23 mouse cellular contexts compared by ENCODE assay signal in genomic region chr6:61567967-61568366, GRCm38 (mm10).
A peak's percentile ranks its signal among the peaks of the same experiment; 100 is the strongest.
DNase-seq lines count a peak whose midpoint lies in the region; ATAC-seq and TF ChIP-seq lines count a peak whose summit lies in the region.
"Had no signal": no experiment of that assay in that cellular context is flagged by ENCODE, and none has a peak within 500 bp of the region (broad histone marks: within the 10 kb centered on the region; RNA-seq: fewer than 3 reads in every experiment).

No protein-coding gene starts in this region.

- no peak overlapping the region for H3K4me3 ChIP-seq in forebrain, embryonic 13.5 days
- no peak overlapping the region for H3K4me3 ChIP-seq in forebrain, embryonic 10.5 days
- H3K4me3 ChIP-seq in forebrain, postnatal 0 days (ENCODE audit: low read depth, low read length), result no peak overlapping the region
- H3K4me3 ChIP-seq: embryonic facial prominence, embryonic 10.5 days; heart, adult 2 months; heart, embryonic 15.5 days; hindbrain, embryonic 15.5 days had no signal

- no peak for DNase-seq in forebrain, embryonic 10.5 days (ENCODE audit: extremely low spot score, low spot score)
- peak; percentile 13 for DNase-seq in layer of hippocampus, adult 11-12 months (ENCODE audit: low spot score)
- DNase-seq in layer of hippocampus, postnatal 25 days (ENCODE audit: extremely low spot score in 1 of 2, low spot score in 1 of 2), result no peak
- DNase-seq in brain, adult 2 months (ENCODE audit: low read depth, low spot score), result peak; percentile 49
- DNase-seq in forebrain, postnatal 0 days, result peak; percentile 70
- no peak for DNase-seq in cerebellum, postnatal 14 days
- no peak for DNase-seq in heart, adult 11 months
- DNase-seq: adrenal gland, adult 8-10 months; adrenal gland, postnatal 36 days; B cell, adult 2 months; cerebellum, adult 18-20 months; cerebellum, adult 9-11 months; gastrocnemius, postnatal 10 days; heart, adult 2 months; heart, postnatal 14 days had no signal

- no peak overlapping the region for H3K27ac ChIP-seq in forebrain, embryonic 13.5 days
- H3K27ac ChIP-seq in forebrain, embryonic 10.5 days, result no peak overlapping the region
- H3K27ac ChIP-seq in forebrain, postnatal 0 days (ENCODE audit: low read depth, low read length), result no peak overlapping the region
- H3K27ac ChIP-seq: embryonic facial prominence, embryonic 10.5 days; heart, adult 2 months; heart, embryonic 15.5 days; hindbrain, embryonic 15.5 days had no signal

- H3K9ac ChIP-seq in forebrain, embryonic 13.5 days, result no peak overlapping the region
- no peak overlapping the region for H3K9ac ChIP-seq in forebrain, postnatal 0 days
- H3K9ac ChIP-seq: heart, embryonic 15.5 days; hindbrain, embryonic 15.5 days had no signal

- H3K4me1 ChIP-seq in forebrain, embryonic 13.5 days, result no peaks in the 10 kb centered on the region
- no peaks in the 10 kb centered on the region for H3K4me1 ChIP-seq in forebrain, embryonic 10.5 days
- no peaks in the 10 kb centered on the region for H3K4me1 ChIP-seq in forebrain, postnatal 0 days (ENCODE audit: insufficient read depth)
- H3K4me1 ChIP-seq: embryonic facial prominence, embryonic 10.5 days; heart, embryonic 15.5 days; hindbrain, embryonic 15.5 days had no signal

- H3K9me3 ChIP-seq in forebrain, embryonic 13.5 days (replicated peaks), result no peaks in the 10 kb centered on the region
- no peaks in the 10 kb centered on the region for H3K9me3 ChIP-seq in forebrain, embryonic 10.5 days
- no peaks in the 10 kb centered on the region for H3K9me3 ChIP-seq in forebrain, postnatal 0 days (ENCODE audit: low read length)
- H3K9me3 ChIP-seq: embryonic facial prominence, embryonic 10.5 days; G1E; heart, embryonic 15.5 days; hindbrain, embryonic 15.5 days had no signal

- peak; percentile 82; the same call in 1 of the 2 replicates for ATAC-seq in forebrain, embryonic 13.5 days
- peak; percentile 87 for ATAC-seq in forebrain, postnatal 0 days
- ATAC-seq: CD4-positive, CD25-positive, alpha-beta regulatory T cell, adult 4 months; intestine, embryonic 16.5 days had no signal

- WGBS in forebrain, embryonic 13.5 days, result 80% methylated on average over 8 of the region's 8 CpGs
- 90% methylated on average over 8 of the region's 8 CpGs for WGBS in forebrain, embryonic 10.5 days
- 59% methylated on average over 8 of the region's 8 CpGs for WGBS in forebrain, postnatal 0 days

- H3K4me2 ChIP-seq in forebrain, embryonic 13.5 days, result no peak overlapping the region
- H3K4me2 ChIP-seq in forebrain, postnatal 0 days (ENCODE audit: low read depth), result no peak overlapping the region
- H3K4me2 ChIP-seq: heart, embryonic 11.5 days; heart, embryonic 15.5 days; hindbrain, embryonic 15.5 days had no signal

- no peaks in the 10 kb centered on the region for H3K27me3 ChIP-seq in forebrain, embryonic 13.5 days
- no peaks in the 10 kb centered on the region for H3K27me3 ChIP-seq in forebrain, embryonic 10.5 days (ENCODE audit: poor library complexity, severe bottlenecking)
- no peaks in the 10 kb centered on the region for H3K27me3 ChIP-seq in forebrain, postnatal 0 days (ENCODE audit: insufficient read depth, low read length)
- H3K27me3 ChIP-seq: heart, embryonic 15.5 days; hindbrain, embryonic 15.5 days had no signal

- H3K36me3 ChIP-seq in forebrain, embryonic 13.5 days (ENCODE audit: poor library complexity, severe bottlenecking), result no peaks in the 10 kb centered on the region
- no peaks in the 10 kb centered on the region for H3K36me3 ChIP-seq in forebrain, embryonic 10.5 days (replicated peaks)
- no peaks in the 10 kb centered on the region for H3K36me3 ChIP-seq in forebrain, postnatal 0 days (ENCODE audit: insufficient read depth)
- H3K36me3 ChIP-seq: embryonic facial prominence, embryonic 10.5 days; G1E; heart, embryonic 15.5 days had no signal

- no peak for TF ChIP-seq CTCF in forebrain, postnatal 0 days (IDR thresholded peaks at IDR 0.05; ENCODE audit: low read depth)

Comparison
In these comparisons a context has a peak if more than half of its experiments do, and no peak if none do; other contexts are left out.
1. DNase-seq: peak in layer of hippocampus, adult 11-12 months (single experiment), brain, adult 2 months (single experiment) and forebrain, postnatal 0 days (single experiment); none in forebrain, embryonic 10.5 days (single experiment), layer of hippocampus, postnatal 25 days (0 of 2), cerebellum, postnatal 14 days (0 of 2) and heart, adult 11 months (single experiment).